Mouse (Mus musculus) E14TG2a.4 (cell line): Measurements from ENCODE around the gene Fnip1.
A peak's percentile ranks its signal among the peaks of the same experiment; 100 is the strongest.

Experiments used
- H3K27me3 ChIP-seq: 2 replicates; pipeline ENCODE4 v1.6.1; 2014; ENCODE audit warnings: low read length, control low read depth; ENCODE audit not compliant: insufficient read depth
- H3K36me3 ChIP-seq: 2 replicates; pipeline ENCODE4 v1.6.1; 2014; ENCODE audit warnings: low read length, control low read depth; ENCODE audit not compliant: insufficient read depth
- H3K4me1 ChIP-seq: replicated peaks from 2 replicates; pipeline ENCODE4 v1.6.1; 2014; ENCODE audit warnings: low read depth, low read length, control low read depth
- H3K4me3 ChIP-seq: replicated peaks from 2 replicates; pipeline ENCODE4 v1.5.1; 2014; ENCODE audit warnings: mild to moderate bottlenecking, low read length
- H3K9me3 ChIP-seq: 2 replicates; pipeline ENCODE4 v1.6.1; 2014; ENCODE audit warnings: low read length, control low read depth
- CTCF ChIP-seq: conservative IDR thresholded peaks from 2 replicates; pipeline ENCODE4 v1.5.1; 2014; ENCODE audit warnings: low read length
- NANOG ChIP-seq: IDR thresholded peaks from 2 replicates; pipeline ENCODE4 v1.6.1; 2014; ENCODE audit warnings: borderline replicate concordance, low read length, mixed read lengths
- POU5F1 ChIP-seq: IDR thresholded peaks from 2 replicates; pipeline ENCODE4 v1.6.1; 2014; ENCODE audit warnings: low read length, borderline replicate concordance

Fnip1 gene

GRCm38 (mm10) chr11:54486041-54486440 is 48.0 kb downstream of the Fnip1 start:
- Histone ChIP-seq H3K27me3 (no peaks in the 10 kb centered on the region), H3K9me3 (no peaks in the 10 kb centered on the region), H3K4me3 (no peak overlapping the region), H3K36me3 (peaks cover 1% of the 10 kb centered on the region; the same call in 1 of the 2 replicates), H3K4me1 (no peaks in the 10 kb centered on the region)
- TF ChIP-seq CTCF (no peak), POU5F1 (no peak), NANOG (no peak)

- Histone ChIP-seq H3K27me3 (no peaks in the 10 kb centered on the region), H3K4me3 (no peak overlapping the region), H3K4me1 (no peaks in the 10 kb centered on the region), H3K36me3 (peaks cover 8% of the 10 kb centered on the region; the same call in 1 of the 2 replicates), H3K9me3 (no peaks in the 10 kb centered on the region)
- TF ChIP-seq CTCF, result no peak
- TF ChIP-seq POU5F1, result no peak
- no peak for TF ChIP-seq NANOG
Observed at GRCm38 (mm10) chr11:54491946-54492558, 54.1 kb downstream of the Fnip1 start.

GRCm38 (mm10) chr11:54492559-54492958 is 54.6 kb downstream of the Fnip1 start:
- no peaks in the 10 kb centered on the region for H3K9me3 ChIP-seq
- no peaks in the 10 kb centered on the region for H3K4me1 ChIP-seq
- H3K36me3 ChIP-seq, result peaks cover 8% of the 10 kb centered on the region; the same call in 1 of the 2 replicates
- no peak overlapping the region for H3K4me3 ChIP-seq
- no peaks in the 10 kb centered on the region for H3K27me3 ChIP-seq
- TF ChIP-seq CTCF (no peak), NANOG (no peak), POU5F1 (no peak)

GRCm38 (mm10) chr11:54499838-54500237 is 61.8 kb downstream of the Fnip1 start:
- TF ChIP-seq POU5F1 (no peak), NANOG (no peak), CTCF (no peak)
- H3K27me3 ChIP-seq, result no peaks in the 10 kb centered on the region

GRCm38 (mm10) chr11:54502546-54503245 is 64.7 kb downstream of the Fnip1 start:
- Histone ChIP-seq H3K9me3 (no peaks in the 10 kb centered on the region), H3K4me1 (no peaks in the 10 kb centered on the region), H3K27me3 (no peaks in the 10 kb centered on the region), H3K36me3 (peaks cover 42% of the 10 kb centered on the region), H3K4me3 (no peak overlapping the region)
- no peak for TF ChIP-seq CTCF
- no peak for TF ChIP-seq NANOG
- no peak for TF ChIP-seq POU5F1

More at GRCm38 (mm10) chr11:54499838-54500237, 61.8 kb downstream of the Fnip1 start:
- Histone ChIP-seq H3K36me3 (peaks cover 36% of the 10 kb centered on the region), H3K9me3 (no peaks in the 10 kb centered on the region), H3K4me3 (no peak overlapping the region), H3K4me1 (no peaks in the 10 kb centered on the region)

- no peak overlapping the region for H3K4me3 ChIP-seq
- peaks cover 13% of the 10 kb centered on the region for H3K36me3 ChIP-seq
- no peaks in the 10 kb centered on the region for H3K4me1 ChIP-seq
- TF ChIP-seq CTCF, result no peak
- no peak for TF ChIP-seq POU5F1
- no peak for TF ChIP-seq NANOG
- H3K9me3 ChIP-seq, result no peaks in the 10 kb centered on the region
- H3K27me3 ChIP-seq, result no peaks in the 10 kb centered on the region
Observed at GRCm38 (mm10) chr11:54513584-54513983, 75.6 kb downstream of the Fnip1 start.

GRCm38 (mm10) chr11:54521927-54522528 is 84.0 kb downstream of the Fnip1 start:
- Histone ChIP-seq H3K9me3 (no peaks in the 10 kb centered on the region), H3K4me1 (peaks cover 21% of the 10 kb centered on the region), H3K4me3 (peak overlapping the region; percentile 99), H3K27me3 (no peaks in the 10 kb centered on the region), H3K36me3 (no peaks in the 10 kb centered on the region)
- TF ChIP-seq NANOG (no peak), POU5F1 (no peak), CTCF (no peak)
